Mouse (Mus musculus): ENCODE measurements around the gene Il31ra.

- no peak for TF ChIP-seq CTCF (IDR thresholded peaks at IDR 0.05; ENCODE audit: extremely low read depth, insufficient read length, insufficient replicate concordance, low read depth, low read length)
- no peak for TF ChIP-seq POLR2A (IDR thresholded peaks at IDR 0.05; ENCODE audit: low read depth, low read length)
These were observed 81.3 kb downstream of the Il31ra start for GRCm38 (mm10) chr13:112512824-112513223.
